Mouse (Mus musculus): ENCODE results near the gene Calr4. TPM values are rescaled to one million over a fixed set of nuclear protein-coding genes. Genes with fewer than 3 reads are reported as not detected.
A peak's percentile ranks its signal among the peaks of the same experiment; 100 is the strongest.

The Calr4 gene
- total RNA-seq, 2 experiments from 2014 or later, result 0.21 TPM; not detected in 1

DNA sequence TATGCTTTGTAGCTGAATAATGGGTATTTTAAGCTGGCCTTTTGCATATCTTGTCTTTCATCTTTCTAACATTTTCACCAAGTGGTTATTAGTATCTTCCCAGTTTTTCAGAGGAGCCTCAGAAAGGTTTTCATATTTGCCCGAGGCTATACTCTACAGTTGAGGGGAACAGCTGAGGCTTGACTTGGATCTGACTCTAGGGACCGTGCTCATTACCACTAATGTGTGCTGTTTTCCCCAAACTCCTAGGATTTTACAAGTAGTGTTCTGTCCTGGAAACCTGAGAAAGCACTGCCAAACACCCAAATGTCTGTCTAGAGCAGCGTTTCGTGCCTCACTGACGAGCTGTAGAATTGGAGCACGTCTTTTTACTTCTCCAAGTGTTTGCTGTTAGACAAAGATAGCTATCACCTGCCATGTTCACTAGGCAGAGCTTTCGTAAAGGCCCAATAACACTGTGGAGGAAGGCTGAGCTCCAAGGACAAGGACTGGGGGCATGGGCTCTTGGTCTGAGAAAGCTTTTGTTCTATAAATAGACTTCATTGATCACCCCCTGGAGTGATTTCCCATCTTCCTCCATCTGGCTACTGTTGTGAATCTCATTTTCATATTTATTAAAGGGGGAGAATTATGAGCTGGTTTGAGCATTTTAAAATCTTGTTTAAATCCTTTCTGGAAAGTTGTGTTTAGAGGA lies 2.0 kb downstream of the Calr4 start:
- no peak for DNase-seq

DNA sequence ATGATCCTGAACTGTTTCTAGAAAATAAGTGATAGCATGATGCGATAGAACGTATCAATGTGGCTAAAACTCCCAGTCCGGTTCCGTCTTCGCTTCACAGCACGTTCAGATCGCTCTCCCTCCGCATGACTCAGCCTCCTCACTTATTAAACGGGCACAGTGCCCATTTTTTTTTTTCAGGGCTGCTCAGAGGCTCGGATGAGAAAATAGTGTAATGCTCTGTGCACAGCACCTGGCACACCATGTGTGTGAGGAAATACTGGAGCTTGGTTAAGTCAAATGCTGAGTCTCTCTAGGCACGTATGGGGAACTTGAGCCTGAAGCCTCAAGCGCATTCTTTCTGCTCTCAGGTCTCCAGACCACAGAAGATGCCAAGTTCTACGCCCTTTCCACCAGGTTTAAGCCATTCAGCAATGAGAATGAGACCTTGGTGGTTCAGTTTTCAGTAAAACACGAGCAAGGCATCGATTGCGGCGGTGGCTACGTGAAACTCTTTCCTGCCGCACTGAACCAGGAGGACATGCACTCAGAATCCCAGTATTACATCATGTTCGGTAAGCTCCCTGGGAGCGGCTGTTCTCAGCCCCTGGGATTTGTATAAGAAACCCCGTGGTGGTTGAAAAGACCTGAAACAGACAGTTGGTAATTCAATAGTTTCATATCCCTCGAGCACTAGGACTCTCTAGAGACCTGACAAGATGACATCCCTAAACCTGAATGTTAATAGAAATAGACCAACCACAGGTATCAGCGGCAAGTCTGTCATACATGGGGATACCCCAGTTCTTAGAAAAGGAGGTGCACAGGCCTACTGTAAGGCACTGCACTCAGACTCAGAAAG lies 4.4 kb downstream of the Calr4 start:
- DNase-seq, result peak; percentile 44

DNA sequence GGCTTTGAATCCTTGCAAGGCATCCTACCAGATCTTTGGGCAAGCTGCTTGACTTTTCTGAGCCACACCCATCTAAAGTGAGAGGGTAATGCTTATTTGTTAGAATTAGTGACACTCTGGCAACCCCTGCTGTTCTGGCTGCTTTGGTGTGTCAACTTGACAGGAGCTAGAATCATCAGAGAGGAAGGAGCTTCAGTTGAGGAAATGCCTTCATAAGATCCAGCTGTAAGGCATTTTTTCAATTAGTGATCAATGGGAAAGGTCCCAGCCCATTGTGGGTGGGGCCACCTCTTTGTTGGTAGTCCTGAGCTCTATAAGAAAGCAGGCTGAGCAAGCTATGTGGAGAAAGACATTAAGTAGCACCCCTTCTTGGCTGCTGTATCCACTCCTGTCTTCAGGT lies 6.9 kb downstream of the Calr4 start:
- no peak for DNase-seq

DNA sequence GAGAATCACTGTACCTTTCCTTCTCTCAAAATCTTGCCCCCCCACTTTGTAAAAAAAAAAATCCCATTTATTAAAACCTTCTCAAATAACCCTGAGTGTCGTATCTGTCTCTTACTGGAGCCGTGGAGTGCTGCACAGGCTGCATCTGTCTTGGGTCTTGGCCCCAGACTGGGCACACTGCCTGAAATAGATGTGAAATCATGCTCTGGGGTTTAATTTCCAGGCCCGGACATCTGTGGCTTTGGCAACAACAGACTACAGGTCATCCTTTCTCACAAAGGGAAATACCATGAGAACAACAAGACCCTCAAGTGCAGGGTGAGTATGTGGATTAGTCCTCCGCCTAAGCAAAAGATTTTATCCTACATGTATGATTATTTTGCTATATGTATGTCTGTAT lies 7.6 kb downstream of the Calr4 start:
- peak; percentile 82 for DNase-seq

DNA sequence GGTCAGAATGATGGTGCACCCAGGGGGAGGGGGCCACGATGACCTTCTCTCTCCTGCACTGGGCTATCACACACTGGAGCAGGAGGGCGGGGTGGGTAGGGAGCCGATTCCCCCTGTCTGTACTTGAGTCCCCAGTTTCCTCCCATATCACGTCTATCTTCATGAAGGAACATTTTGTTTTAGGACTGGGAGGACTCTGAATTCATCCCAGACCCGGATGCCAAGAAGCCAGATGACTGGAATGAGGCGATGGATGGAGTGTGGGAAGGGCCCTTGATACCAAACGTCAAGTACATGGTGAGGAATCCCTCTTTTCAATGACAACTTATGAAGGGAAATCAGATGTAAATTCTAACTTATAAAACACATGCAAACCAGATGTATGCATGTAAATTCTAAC lies 10.2 kb downstream of the Calr4 start:
- no peak for DNase-seq

DNA sequence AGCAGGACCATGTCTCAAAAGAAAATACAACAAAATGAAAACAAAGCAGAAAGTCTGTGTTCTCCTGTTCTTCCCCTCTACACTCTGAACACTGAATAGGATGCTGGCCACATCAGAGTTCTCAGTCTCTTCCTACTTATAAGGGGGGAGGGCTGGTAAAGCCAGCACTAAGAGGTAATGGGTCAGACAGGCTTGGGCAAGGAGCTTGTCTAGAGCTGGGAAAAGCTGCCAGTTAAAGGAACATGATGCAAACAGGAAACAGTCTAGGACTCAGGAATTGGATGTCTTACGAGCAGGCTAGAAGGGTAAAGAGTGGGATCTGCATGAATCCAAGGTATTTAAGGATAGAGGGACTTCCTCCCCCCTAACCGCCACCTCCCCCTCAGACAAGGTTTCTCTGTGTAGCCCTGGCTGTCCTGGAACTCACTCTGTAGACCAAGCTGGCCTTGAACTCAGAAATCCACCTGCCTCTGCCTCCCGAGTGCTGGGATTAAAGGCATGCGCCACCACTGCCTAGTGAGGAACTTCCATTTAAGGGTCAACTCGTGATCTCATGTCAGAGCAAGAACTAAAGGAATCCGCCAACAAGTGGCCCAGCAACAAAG lies 10.8 kb downstream of the Calr4 start:
- DNase-seq, result no peak

DNA sequence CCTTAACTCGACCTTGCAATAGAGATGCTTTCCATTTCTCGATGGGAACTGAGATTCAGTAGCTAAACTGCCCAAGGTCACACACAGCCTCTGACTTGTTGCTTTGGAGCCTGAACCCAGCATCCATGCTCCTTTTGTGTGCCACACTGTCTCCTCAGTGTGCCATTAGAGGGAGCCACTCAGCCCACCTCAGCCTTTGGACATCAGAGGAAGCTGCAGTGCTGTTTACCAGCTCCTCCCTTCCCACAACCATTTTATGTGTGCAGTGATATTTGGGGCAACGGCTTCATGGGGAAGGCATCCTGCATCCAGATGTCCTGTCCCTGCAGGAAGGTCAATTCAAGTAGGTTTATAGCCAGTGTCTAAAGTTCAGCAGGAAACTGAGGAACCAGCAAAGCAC lies 17.3 kb downstream of the Calr4 start:
- DNase-seq, result no peak

DNA sequence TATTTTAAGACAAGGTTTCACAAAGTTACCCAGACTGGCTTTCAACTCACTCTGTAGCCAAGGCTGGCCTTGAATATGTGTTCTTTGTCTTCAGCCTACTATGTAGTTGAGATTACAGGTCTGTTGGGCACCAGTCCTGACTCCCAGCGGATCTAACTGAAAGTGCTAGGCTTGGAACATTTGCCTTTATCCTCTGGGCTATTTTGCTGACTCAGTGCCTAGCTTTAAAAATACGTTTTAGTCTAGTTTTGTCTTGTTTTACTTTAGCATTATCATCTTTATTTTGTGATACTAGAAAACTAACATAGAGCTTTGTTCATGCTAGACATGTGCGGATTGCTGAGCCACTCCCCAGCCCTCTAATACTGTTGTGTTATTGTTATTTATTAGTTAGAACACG lies 17.9 kb downstream of the Calr4 start:
- DNase-seq, result no peak

DNA sequence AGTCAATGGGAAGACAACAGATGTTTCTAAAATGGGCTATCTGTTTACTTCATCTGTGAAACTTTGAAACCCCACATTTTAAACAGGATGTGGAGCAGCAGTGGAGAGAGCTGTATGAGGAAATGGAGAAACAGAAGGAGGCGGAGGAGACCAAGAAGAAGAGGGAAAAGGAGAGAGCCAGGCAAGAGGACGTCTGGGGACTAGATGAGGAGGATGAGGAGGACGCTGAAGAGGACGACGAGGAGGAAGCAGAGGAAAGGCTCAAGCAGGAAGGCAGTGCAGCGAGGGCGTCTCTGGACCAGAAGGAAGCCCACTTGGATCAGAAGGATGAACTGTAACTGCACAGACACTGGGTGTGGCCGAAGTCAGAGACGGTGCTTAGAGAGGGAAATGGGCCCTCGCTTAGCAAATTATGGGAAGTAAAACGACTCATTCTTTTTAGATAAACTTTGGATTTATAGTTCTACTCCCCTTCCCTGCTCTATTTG lies 19.4 kb downstream of the Calr4 start:
- DNase-seq, result no peak

DNA sequence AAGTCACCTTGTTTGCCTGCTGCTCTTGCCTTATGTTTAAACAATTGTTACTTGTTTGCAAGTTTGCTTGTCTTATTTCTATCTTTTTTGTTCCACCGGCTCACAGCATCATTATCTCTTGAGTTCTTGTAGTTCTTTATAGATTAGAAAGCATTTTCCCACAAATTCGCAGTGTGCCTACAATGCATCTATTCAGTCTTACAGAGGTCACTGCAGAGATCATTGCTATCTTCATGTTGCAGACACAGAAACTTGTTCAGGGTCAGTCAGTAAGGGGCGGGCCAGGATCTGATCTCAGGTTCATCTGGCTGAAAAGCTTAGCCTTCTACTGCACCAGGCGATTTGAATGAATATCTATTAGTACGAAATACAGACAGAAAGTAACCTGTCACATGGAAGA lies 20.2 kb downstream of the Calr4 start:
- no peak for DNase-seq

DNA sequence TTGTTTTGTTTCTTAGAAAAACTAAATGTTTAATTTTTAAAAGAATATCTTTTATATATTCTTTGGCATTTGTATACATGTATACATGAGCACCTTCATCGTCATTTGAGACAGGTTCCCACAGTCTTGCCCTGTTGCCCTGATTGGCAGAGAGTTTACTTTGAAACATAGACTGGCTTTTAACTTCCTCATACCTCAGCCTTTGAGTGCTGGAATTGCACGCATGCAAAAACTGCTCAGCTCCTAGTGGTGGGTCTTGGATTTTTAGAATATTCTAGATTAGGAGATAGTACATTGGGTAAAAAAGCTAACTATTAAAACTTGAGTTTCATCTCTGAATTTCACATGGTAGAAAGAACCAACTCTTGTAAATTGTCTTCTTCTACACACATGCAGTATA lies 21.0 kb downstream of the Calr4 start:
- no peak for DNase-seq

DNA sequence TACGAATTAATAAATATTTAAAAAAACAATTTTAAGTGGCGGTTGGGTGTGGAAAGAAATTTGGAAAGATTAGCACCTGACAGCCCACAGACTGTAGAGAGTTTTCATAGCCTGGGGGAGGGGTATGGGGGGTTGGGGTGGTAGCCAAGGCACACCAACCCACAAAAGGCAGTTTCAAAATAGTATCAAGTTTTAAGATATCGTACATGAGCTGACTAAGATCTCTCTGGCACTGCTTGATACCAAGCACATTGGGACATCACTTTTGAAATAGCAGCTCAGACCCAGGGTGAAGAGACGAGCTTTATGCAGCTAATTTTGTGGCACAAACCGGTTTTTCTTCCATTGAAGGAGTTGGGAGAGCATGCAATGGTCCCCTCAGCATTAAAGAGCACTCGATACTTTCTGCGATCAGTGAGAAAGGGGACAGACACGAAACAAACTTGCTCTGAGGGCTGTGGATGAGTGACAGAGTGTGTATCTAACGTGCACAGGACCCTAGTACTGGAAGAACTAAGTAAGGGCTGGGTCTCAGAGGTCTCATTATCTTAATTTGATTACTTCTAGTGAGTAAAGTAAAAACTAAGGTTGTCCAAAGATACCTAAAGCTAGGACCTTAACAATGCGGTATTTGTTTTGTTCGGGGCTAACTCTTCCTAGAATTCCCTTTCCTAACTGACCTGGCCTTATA lies 21.6 kb downstream of the Calr4 start:
- no peak for DNase-seq

DNA sequence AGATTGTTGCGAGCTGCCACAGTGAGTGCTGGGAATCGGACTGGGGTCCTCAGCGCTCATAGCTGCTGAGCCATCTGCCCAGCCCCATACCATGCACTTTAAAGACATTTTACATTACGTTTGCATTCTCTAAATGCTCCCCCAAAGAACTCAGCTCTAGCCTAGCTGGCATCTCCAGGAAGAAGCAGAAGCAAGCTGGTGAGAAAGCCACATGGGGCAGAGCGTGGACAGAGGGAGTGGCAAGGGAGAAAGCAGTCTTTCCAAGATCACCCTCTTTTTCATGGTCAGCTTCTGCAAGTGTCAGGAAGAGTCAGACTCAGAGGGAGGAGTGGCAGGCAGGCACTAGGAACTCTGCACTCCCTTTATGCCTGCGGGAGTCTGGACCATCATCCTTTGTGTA lies 22.5 kb downstream of the Calr4 start:
- DNase-seq, result no peak

DNA sequence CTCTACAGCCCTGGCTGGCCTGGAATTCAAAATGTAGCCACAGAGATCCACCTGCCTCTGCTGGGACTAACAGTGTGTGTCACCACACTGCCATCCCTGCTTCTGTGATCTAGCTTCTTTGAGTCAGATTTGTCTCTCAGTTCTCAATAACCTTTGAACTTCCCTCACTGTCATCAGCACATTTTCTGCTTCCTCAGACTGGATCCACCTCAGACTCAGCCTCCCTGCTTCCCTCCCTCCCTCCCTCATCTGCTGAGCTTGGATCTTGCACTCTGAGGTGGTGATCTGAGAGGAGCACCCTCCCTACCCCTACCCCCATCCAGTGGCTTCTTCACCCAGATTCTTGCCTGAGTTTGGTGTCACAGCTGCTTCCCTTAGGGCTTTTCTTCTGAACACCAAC lies 23.4 kb downstream of the Calr4 start:
- DNase-seq, result no peak

DNA sequence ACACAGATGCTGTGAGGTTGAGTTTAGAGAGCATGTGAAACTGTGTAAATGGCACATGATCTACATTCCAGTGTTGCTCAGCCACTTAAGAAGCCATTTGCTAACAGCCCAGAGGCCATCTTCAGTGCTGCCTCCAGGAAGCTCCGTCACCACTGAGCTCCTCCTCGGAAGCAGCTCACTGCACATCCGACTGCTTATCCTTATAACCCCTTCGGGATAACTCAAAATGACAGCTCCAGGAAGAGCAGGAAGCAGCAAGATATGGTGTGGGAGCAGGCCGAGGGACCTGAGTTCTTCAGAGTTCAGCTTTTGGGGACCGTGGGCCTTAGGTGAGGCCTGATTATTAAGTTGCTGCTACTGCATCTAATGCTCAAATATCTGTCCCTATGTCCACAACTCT lies 27.8 kb downstream of the Calr4 start:
- DNase-seq, result no peak

DNA sequence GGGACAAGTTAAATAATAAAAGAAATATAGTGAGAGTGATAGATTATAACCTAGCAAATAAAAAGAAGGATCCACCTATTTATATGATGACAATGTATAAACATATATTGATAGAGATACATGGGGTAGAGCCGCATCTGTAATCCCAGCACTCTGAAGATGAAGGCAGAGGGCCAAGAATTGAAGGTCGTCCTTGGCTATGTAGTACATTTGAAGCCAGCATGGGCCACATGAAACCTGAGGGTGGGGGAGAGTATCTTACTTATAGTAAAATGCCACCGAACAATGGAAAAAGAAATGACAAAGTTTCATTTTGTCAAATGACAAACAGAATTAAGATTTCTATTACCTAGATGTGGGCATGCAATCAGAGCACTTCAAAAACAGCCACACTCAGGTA lies 31.8 kb downstream of the Calr4 start:
- DNase-seq, result no peak

DNA sequence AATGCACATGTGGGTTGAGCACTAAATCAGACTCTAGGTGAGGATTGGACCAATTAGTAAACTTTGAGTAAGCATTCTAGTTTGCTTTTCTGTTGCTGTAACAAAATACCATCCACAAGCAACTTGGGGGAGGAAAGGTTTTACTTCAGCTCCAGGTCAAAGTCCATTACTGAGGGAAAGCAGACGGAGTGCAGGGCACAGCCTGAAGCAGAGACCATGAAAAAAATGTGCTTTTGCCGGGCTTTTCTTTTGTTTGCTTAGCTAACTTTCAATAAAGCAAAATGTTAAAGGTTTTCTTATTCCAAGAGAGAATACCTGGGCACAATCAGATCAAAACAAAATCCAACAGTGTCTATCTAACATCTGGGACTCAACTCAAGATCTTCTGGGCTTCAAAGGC lies 32.5 kb downstream of the Calr4 start:
- DNase-seq, result no peak

DNA sequence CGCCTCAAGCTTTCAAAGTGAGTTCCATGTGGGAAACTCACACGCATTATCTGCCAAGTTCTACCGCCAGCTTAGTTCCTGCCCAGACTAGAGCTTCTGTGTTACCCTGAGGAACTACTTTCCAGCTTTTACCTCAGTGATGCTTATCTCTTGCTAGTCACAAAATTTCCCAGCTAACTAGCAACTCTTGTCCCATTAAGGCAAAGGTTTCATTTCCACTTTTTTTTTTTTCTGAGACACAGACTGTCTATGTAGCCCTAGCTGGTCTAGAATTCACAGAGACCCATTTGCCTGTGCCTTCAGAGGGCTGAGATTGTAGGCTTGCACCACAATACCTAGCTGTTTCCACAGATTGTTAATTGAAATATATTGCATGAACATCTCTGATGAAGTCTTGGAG lies 33.2 kb downstream of the Calr4 start:
- DNase-seq, result no peak

DNA sequence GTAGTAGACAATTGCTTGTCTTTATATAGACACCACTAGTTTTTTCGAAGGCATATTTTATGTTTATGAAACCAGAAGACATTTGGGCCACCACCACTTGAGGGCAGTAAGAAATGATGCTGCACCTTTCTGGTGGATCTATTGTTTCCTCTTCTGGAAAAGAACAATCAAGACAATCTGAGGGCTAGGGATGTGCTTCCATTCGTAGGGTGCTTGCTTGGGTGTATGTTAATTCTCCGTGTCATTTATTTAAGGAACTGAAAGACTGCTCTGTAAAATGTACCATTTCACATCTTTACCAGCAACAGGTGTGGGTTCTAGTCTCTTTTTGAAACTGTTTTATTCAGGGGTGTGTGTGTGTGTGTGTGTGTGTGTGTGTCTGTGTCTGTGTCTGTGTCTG lies 34.6 kb downstream of the Calr4 start:
- no peak for DNase-seq

DNA sequence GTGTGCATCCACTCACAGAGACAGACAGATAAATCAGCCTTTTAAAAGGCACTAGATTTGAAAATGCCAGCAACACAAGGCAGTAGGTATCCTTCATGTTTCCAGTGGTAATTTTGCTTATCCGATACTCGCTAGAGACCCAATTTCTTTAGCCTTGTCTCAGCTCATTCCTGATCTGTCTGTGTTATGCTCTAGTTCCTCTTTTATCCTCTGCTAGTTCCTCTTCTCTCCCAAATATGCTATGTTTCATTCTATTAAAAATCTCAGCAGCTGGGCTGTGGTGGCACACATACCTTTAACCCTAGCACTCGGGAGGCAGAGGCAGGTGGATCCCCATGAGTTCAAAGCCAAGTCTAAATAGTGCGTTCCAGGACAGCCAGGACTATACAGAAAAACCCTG lies 37.5 kb downstream of the Calr4 start:
- no peak for DNase-seq

DNA sequence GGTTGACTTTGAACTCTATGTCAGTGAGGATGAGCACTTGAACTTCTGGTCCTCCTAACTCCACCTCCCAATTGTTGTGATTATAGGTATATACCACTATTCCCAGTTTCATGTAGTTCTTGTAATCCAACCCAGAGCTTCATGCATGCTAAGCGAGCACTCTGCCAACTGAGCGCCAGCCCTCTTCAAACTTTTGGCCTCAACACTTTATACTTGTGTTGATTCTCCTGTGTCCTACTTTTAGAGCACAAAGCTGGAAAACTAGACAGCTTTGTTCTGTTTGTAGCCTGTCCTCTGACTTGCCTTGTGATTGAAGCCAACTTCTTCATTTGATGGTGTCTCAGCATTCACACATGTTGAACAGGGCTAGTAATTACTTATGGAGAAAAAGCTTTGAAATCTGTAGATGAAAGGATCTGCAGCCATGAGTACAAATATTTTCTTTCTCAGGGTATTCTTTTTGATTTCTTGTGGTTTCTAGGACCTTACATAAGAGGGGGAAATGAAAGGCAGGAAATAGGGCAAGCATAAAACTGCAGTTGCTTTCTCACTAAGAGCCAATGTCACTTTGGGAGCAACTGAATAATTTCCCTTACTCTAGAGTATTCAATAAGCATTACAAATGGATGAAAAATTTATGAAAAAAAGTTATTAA lies 39.4 kb downstream of the Calr4 start:
- DNase-seq, result no peak
